Mouse (Mus musculus): ENCODE measurements at regions not wholly inside any gene's neighbourhood (a gene's known extent, or its start where the extent isn't known, plus 50 kb on each side); places are given as distances from the start of the nearest gene placed in this dataset.

GRCm38 (mm10) chr15:67725239-67725638 is 1224.5 kb upstream of the Lrrc6 start:
- TF ChIP-seq CTCF (IDR thresholded peaks at IDR 0.05; ENCODE audit: borderline replicate concordance, insufficient read depth, low read depth, low read length) (no peak), POLR2A (IDR thresholded peaks at IDR 0.05; ENCODE audit: borderline replicate concordance, insufficient read depth, low read length) (no peak)
